Mouse (Mus musculus) hindbrain, embryonic 13.5 days (tissue): ENCODE data around the gene 4933428G20Rik. TPM values are rescaled to one million over a fixed set of nuclear protein-coding genes. Genes with fewer than 3 reads are reported as not detected.
A peak's percentile ranks its signal among the peaks of the same experiment; 100 is the strongest.

Experiments
- ATAC-seq: fragments of 200-750 bp; cut with Nextera tagmentation; 2 replicates; pipeline ENCODE4 v1.8.0; 2017; ENCODE audit warnings: moderate TSS enrichment; ENCODE audit not compliant: low FRiP score
- H3K27ac ChIP-seq: fragments of 300-500 bp; sonication (generic); 2 replicates; pipeline ENCODE4 v1.5.1; 2015; ENCODE audit warnings: inconsistent platforms, mild to moderate bottlenecking, moderate library complexity
- H3K27me3 ChIP-seq: fragments of 300-500 bp; sonication (generic); 2 replicates; pipeline ENCODE4 v1.6.1; 2015; ENCODE audit warnings: mild to moderate bottlenecking, inconsistent platforms
- H3K36me3 ChIP-seq: fragments of 300-500 bp; sonication (generic); 2 replicates; pipeline ENCODE4 v1.6.1; 2015; ENCODE audit warnings: mild to moderate bottlenecking, inconsistent platforms
- H3K4me1 ChIP-seq: fragments of 300-500 bp; sonication (generic); replicated peaks from 2 replicates; pipeline ENCODE4 v1.6.1; 2015; ENCODE audit warnings: inconsistent platforms
- H3K4me2 ChIP-seq: fragments of 300-500 bp; sonication (generic); 2 replicates; pipeline ENCODE4 v1.6.1; 2015; ENCODE audit warnings: inconsistent platforms, mild to moderate bottlenecking, moderate library complexity
- H3K4me3 ChIP-seq: fragments of 300-500 bp; sonication (generic); 2 replicates; pipeline ENCODE4 v1.5.1; 2015; ENCODE audit warnings: mild to moderate bottlenecking, inconsistent platforms
- H3K9ac ChIP-seq: fragments of 300-500 bp; sonication (generic); 2 replicates; pipeline ENCODE4 v1.6.1; 2015; ENCODE audit warnings: mild to moderate bottlenecking, inconsistent platforms
- H3K9me3 ChIP-seq: fragments of 300-500 bp; sonication (generic); 2 replicates; pipeline ENCODE4 v1.6.1; 2016; ENCODE audit warnings: inconsistent platforms
- WGBS: fragments of 180-500 bp; shearing (Covaris S2); methylation state at CpG from one replicate; pipeline ENCODE4 v1.1.7; 2015; 5-methylcytosine and 5-hydroxymethylcytosine counted together
- polyA plus RNA-seq: library from polyadenylated mRNA; unstranded; fragments of >200 nt; fragmentation: Nextera tagmentation; extraction: Ambion mirVana; gene quantifications from 2 replicates; pipeline ENCODE4 v1.2.1, GENCODE M21; 2015

Gene 4933428G20Rik
- polyA plus RNA-seq, 1 experiment from 2014 or later = 1.2 TPM

DNA sequence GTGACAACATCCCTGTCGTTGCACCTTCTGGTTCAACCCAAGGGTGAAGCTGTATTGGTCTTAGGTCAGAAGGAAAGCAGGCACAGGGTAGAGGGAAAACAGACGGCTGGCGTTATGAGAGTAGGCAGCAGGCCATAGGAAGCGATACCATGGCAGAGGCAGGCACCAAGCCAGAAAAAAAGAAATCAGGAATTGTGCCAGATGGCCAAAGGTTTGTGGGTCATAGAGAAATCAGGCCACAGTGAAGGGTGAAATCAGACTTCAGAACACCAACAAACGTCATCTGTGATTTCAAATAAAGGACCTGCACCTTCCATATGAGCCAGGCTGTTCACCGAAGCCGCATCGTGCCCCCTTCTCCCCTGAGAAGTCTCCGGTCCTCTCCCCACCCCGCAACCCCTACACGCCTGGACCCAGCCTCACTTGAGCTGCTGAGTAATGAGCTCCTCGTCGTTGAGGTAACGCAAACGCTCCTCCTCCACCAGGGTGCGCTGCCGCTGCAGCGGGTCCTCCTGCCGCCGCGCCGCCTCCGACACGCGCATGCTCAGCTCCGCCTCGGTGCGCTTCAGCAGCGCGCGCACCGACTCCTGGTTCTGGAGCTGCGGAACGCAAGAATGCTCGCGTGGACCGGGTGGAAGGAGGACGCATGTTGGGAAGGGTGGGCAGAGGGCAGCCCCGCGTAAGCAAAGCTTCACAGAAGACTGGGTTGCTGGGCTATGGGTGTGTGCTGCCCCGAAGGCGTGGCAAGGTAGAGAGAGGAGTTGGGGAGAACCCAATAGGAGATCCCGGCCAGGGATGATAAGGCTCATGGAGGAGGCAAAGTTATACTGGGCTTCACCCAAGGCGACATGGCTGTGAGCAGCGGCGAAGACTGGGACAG lies 31.5 kb upstream of the 4933428G20Rik start:
- peaks cover 68% of the 10 kb centered on the region for H3K36me3 ChIP-seq

DNA sequence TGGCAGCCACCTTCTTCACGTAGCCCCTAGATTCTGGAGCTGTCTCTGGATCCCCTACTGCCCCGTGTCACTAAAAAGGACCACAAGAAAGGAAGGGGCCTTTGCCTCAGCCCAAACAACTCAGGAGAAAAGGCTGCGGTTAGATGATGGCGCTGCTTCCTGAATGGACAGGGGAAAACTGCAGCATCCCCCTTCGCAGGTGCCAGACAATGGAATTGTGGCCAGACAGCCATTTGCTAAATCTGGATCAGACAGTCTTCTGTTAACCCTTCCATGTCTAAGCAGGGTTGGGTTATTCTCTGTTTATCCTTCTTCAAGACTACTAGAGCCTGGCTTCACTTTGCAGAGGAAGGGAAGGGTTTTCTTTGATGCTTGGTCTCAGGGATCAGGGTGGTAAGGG lies 30.8 kb upstream of the 4933428G20Rik start:
- Histone ChIP-seq H3K27me3 (peaks cover 55% of the 10 kb centered on the region), H3K4me2 (no peak overlapping the region), H3K9me3 (no peaks in the 10 kb centered on the region), H3K27ac (no peak overlapping the region), H3K9ac (no peak overlapping the region), H3K4me1 (peaks cover 38% of the 10 kb centered on the region), H3K36me3 (peaks cover 68% of the 10 kb centered on the region), H3K4me3 (no peak overlapping the region)
- WGBS = 64% methylated on average over 5 of the region's 5 CpGs
- no peak for ATAC-seq

More for the DNA sequence above, 31.5 kb upstream of the 4933428G20Rik start:
- H3K4me2 ChIP-seq = peak overlapping the region; percentile 64
- WGBS = 7% methylated on average over 46 of the region's 46 CpGs
- peaks cover 43% of the 10 kb centered on the region for H3K4me1 ChIP-seq
- peak overlapping the region; percentile 60; the same call in 1 of the 2 replicates for H3K9ac ChIP-seq
- peak overlapping the region; percentile 36 for H3K4me3 ChIP-seq
- no peaks in the 10 kb centered on the region for H3K9me3 ChIP-seq
- peak; percentile 64 for ATAC-seq
- peaks cover 62% of the 10 kb centered on the region for H3K27me3 ChIP-seq
- 0 out of 2 replicates have a peak overlapping the region, but pooled peaks have one; percentile 30 for H3K27ac ChIP-seq

DNA sequence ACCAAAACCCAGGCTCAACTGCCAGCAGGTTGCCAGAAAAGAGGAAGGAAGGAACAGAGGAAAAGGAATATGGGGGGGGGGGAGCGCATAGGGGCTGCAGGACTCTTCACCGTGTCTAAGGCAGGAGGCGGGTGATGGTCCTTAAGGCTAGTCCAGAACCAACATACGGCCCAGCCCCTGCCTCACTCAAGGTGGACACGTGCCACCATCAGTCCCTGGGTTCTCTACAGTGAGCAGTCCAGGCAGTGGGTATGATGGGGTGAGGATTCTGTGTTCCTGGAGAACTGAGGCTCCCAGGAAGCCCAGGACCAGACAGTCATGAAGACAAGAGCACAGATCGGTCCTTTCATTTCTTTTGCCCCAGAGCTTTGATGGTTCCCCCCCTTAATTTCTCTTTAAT lies 29.9 kb upstream of the 4933428G20Rik start:
- WGBS = 92% methylated on average over 6 of the region's 6 CpGs
- ATAC-seq = no peak
- Histone ChIP-seq H3K4me1 (peaks cover 35% of the 10 kb centered on the region), H3K9ac (no peak overlapping the region), H3K4me2 (no peak overlapping the region), H3K4me3 (no peak overlapping the region), H3K36me3 (peaks cover 71% of the 10 kb centered on the region), H3K9me3 (no peaks in the 10 kb centered on the region), H3K27ac (no peak overlapping the region), H3K27me3 (peaks cover 46% of the 10 kb centered on the region)

DNA sequence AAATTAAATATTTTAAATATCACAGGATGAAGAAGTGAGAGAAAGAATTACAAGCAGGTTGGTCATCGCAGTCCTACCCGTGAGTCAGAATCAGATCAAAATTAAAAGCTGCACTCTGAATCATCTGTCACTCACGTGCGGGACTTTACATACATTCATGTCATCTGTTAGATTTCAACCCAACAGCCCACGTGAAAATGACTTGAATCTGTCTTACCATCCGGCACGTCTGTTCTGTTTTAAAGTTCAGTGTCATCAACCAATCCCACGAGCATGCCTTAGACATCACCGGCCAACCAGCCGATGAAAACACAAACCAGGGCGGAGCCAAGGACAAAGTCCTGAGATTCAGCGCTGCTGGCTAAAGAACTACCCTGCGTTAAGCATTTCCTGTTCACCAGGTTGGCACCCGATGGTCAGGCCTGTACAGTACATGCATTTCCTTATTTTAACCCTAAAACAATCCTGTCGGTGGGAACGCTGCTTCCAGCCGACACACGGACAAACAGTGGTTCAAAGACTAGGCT lies 28.2 kb upstream of the 4933428G20Rik start:
- no peak overlapping the region for H3K4me3 ChIP-seq
- peaks cover 72% of the 10 kb centered on the region for H3K36me3 ChIP-seq
- peaks cover 29% of the 10 kb centered on the region for H3K27me3 ChIP-seq
- no peak for ATAC-seq
- WGBS = 82% methylated on average over 18 of the region's 18 CpGs
- H3K4me2 ChIP-seq = no peak overlapping the region
- no peak overlapping the region for H3K9ac ChIP-seq
- H3K9me3 ChIP-seq = no peaks in the 10 kb centered on the region
- H3K27ac ChIP-seq = no peak overlapping the region
- peaks cover 39% of the 10 kb centered on the region for H3K4me1 ChIP-seq

DNA sequence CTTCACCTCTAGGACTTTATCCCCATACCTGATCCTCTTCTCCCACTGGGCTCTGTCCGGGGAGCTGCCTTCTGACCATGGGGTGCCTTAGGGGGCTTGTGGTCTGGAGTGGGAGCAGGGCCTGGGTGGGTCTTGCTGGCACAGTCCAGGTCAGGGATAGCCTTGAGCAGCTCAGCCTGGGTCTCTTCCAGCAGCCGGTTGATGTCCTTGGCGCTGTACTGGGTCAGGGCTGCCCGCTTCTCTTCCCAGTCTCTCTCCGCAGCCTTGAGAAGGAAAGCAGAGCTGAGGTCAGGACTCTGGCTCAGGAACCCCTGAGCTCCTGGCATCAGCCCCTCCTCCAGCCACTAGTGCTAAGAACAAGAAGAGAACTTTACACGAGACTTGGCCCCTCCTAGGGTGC lies 25.2 kb upstream of the 4933428G20Rik start:
- Histone ChIP-seq H3K4me3 (no peak overlapping the region), H3K27ac (0 out of 2 replicates have a peak overlapping the region, but pooled peaks have one; percentile 79), H3K4me2 (no peak overlapping the region), H3K9me3 (no peaks in the 10 kb centered on the region), H3K36me3 (peaks cover 90% of the 10 kb centered on the region), H3K27me3 (peaks cover under 1% of the 10 kb centered on the region; the same call in 1 of the 2 replicates), H3K4me1 (peaks cover 19% of the 10 kb centered on the region), H3K9ac (no peak overlapping the region)
- ATAC-seq = no peak
- 92% methylated on average over 6 of the region's 6 CpGs for WGBS

DNA sequence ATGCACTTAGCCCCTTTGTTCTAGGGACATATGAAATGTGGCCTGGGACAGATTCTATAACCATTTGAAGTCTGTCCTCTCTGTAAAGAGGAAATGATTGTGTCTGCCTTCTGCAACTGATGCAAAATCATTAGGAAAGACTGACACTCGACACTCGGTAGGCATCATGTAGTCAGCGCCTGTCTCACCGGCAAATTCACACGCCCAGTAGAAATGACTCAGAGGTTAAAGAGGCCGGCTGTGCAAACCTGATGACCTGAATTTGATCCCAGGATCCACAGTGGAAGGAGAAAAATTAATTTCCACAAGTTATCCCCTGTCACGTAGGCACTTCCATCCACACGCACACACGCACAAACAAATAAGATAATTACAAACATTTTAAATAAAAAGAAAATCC lies 24.2 kb upstream of the 4933428G20Rik start:
- H3K36me3 ChIP-seq = peaks cover 90% of the 10 kb centered on the region
- H3K27me3 ChIP-seq = no peaks in the 10 kb centered on the region
- peak overlapping the region; percentile 49; the same call in 1 of the 2 replicates for H3K9ac ChIP-seq
- no peak overlapping the region for H3K4me2 ChIP-seq
- H3K4me3 ChIP-seq = no peak overlapping the region
- H3K27ac ChIP-seq = peak overlapping the region; percentile 79
- 54% methylated on average over 9 of the region's 9 CpGs for WGBS
- ATAC-seq = no peak
- H3K4me1 ChIP-seq = peaks cover 19% of the 10 kb centered on the region
- no peaks in the 10 kb centered on the region for H3K9me3 ChIP-seq

DNA sequence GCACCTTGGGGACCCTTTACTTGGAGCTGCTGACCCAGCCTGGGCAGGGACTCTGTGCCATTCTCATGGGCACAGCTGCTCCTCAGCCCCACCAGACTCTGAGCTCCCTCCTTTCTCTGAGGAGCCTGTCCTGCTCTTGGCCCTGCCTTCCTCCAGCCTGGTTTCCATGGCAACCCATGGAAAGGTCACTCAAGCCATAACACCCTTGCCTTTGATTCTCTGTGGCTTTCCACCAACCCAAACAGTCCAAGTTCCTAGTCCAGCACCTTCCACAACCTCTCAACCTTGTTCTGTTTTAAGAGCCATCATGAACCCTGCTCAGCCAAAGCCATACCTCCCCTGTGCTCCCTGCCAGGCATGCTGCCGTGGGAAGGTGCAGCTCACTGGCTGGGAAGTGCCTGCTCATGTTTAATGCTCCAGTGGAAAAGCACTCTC lies 23.7 kb upstream of the 4933428G20Rik start:
- Histone ChIP-seq H3K9ac (peak overlapping the region; percentile 49; the same call in 1 of the 2 replicates), H3K27me3 (no peaks in the 10 kb centered on the region), H3K4me2 (no peak overlapping the region), H3K36me3 (peaks cover 90% of the 10 kb centered on the region), H3K4me3 (no peak overlapping the region), H3K4me1 (peaks cover 19% of the 10 kb centered on the region), H3K9me3 (no peaks in the 10 kb centered on the region), H3K27ac (peak overlapping the region; percentile 79)
- WGBS = 4% methylated on average over 1 of the region's 1 CpGs
- no peak for ATAC-seq

DNA sequence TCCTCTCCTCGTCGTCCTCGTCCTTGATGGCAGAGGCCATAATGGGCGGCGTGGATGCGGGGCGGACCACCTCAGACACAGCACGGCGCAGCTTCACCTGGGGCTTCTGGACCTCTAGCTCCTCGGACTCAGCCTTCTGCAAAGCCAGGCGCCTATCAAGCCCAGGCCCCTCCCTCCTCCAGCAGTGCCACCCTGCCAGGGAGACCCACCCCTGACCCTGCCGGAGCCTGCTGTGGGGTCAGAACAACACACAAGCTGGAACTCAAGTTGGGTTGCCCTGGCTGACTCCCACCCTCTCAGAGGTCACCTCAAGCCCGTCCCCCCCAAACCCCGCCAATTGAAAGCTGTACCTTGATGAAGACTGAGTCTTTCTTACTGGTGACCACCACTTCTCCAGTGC lies 23.0 kb upstream of the 4933428G20Rik start:
- peaks cover 19% of the 10 kb centered on the region for H3K4me1 ChIP-seq
- peak overlapping the region; percentile 79 for H3K27ac ChIP-seq
- H3K9ac ChIP-seq = 0 out of 2 replicates have a peak overlapping the region, but pooled peaks have one; percentile 49
- H3K4me2 ChIP-seq = no peak overlapping the region
- WGBS = 86% methylated on average over 14 of the region's 14 CpGs
- no peak for ATAC-seq
- no peaks in the 10 kb centered on the region for H3K27me3 ChIP-seq
- H3K4me3 ChIP-seq = no peak overlapping the region
- no peaks in the 10 kb centered on the region for H3K9me3 ChIP-seq
- peaks cover 90% of the 10 kb centered on the region for H3K36me3 ChIP-seq

DNA sequence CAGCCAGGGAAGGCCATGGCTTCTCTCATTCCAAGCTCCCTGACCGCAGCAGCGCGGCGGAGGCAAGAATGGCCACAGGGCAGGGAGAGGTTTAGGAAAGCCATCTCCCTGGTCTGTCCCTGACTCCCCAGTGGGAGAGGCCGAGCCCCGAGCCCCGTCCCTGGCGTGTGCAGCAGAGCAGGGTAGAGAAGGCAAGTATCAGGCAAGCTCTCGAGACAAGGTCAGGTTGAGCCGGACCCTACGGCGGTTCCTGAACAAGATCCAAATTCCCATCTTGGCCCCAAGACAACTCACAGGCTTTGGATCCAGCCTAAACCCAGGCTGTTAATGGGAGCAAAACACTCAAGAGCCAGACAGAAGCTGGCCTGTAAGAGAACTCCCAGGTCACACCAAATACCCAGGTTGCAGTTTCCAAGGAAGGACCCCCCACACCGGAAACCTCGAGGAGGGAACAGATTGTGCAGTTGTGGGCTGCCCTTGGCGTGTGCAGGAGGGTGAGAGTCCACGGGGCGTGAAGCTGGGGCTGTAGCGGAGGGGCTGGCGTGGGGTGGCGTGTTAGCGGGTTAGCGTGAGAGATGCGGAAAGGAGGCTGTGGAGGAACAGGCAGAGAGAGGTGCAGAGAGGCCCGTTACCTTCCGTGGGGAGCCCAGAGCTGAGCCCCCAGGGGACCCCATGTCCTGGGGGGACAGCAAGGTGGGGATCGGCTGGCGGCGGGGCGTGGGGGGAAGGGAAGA lies 21.8 kb upstream of the 4933428G20Rik start:
- 81% methylated on average over 29 of the region's 29 CpGs for WGBS
- ATAC-seq = no peak
- no peak overlapping the region for H3K4me2 ChIP-seq
- no peaks in the 10 kb centered on the region for H3K9me3 ChIP-seq
- no peak overlapping the region for H3K4me3 ChIP-seq
- H3K4me1 ChIP-seq = peaks cover 19% of the 10 kb centered on the region
- H3K27me3 ChIP-seq = no peaks in the 10 kb centered on the region
- H3K27ac ChIP-seq = no peak overlapping the region
- H3K9ac ChIP-seq = no peak overlapping the region
- peaks cover 100% of the 10 kb centered on the region for H3K36me3 ChIP-seq

DNA sequence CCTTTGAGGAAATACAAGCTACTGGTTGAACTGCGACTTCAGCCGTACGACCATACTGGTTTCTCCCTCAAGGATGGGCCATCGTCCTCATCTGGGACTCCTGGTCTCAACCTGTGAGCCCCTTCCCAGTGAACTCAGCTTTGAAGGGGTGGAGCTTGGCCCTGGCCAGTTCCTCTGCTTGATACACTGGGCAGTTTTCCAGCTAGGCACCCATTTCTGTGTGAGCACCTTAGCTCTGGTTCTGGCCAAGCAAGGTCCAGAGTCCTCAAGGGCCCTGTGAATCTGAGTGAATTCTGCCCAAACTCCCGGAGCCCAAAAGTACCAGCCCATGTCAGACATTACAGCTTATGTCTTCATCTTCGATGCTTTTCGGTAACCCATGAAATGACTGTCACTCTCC lies 20.4 kb upstream of the 4933428G20Rik start:
- Histone ChIP-seq H3K36me3 (peaks cover 100% of the 10 kb centered on the region), H3K9ac (no peak overlapping the region), H3K27ac (no peak overlapping the region), H3K9me3 (no peaks in the 10 kb centered on the region), H3K4me3 (no peak overlapping the region), H3K27me3 (no peaks in the 10 kb centered on the region), H3K4me1 (peaks cover 19% of the 10 kb centered on the region), H3K4me2 (no peak overlapping the region)
- ATAC-seq = no peak
- 94% methylated on average over 7 of the region's 7 CpGs for WGBS

DNA sequence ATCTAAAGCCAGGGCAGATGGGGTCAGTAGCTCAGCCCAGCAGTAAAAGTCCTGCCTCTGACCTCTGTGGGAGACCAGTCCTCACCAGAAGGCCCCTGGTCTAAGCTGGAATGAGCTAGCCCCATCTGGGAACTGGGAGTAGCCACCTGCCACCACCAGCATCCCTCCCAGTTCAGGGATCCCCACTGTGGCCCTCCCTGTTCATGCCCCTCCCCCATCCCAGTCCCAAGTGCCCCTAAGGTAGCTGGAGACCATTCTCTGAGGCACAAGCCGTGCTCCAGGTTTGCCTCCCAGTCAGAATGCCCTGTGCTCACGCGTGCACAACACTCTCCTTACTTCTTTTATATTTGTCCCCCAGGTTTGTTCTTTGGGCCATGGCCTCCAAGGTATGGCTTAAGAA lies 12.9 kb upstream of the 4933428G20Rik start:
- Histone ChIP-seq H3K36me3 (peaks cover 39% of the 10 kb centered on the region), H3K4me3 (no peak overlapping the region), H3K4me2 (no peak overlapping the region), H3K9me3 (no peaks in the 10 kb centered on the region), H3K4me1 (peaks cover 23% of the 10 kb centered on the region), H3K27me3 (no peaks in the 10 kb centered on the region), H3K9ac (no peak overlapping the region), H3K27ac (no peak overlapping the region)
- 54% methylated on average over 3 of the region's 3 CpGs for WGBS
- no peak for ATAC-seq

DNA sequence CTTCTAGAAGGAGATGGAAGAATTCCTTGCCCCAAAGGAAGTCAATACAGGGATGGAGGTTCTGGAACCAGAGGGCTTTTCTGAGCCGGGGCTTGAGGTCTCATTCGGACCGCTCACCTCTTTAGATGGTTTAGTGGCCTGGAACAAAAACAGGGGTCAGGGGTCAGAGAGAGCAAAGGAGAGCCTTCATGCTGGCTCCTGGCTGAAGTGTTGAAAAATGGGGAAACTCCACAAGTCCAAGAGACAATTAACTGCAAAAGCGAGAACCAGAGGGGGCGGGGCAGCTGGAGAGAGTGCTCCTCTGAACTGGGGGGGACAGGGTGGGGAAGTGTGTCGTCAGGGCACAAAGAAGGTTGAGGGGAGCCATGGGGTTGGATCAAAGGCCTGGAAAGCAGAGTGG lies 12.4 kb upstream of the 4933428G20Rik start:
- peaks cover 33% of the 10 kb centered on the region for H3K36me3 ChIP-seq
- 21% methylated on average over 6 of the region's 6 CpGs for WGBS
- H3K27me3 ChIP-seq = no peaks in the 10 kb centered on the region
- H3K4me2 ChIP-seq = 0 out of 2 replicates have a peak overlapping the region, but pooled peaks have one; percentile 4
- no peak overlapping the region for H3K27ac ChIP-seq
- peaks cover 23% of the 10 kb centered on the region for H3K4me1 ChIP-seq
- no peak for ATAC-seq
- H3K4me3 ChIP-seq = no peak overlapping the region
- no peak overlapping the region for H3K9ac ChIP-seq
- no peaks in the 10 kb centered on the region for H3K9me3 ChIP-seq
